Mouse (Mus musculus): ENCODE measurements around the gene Zfp639. TPM values are rescaled to one million over a fixed set of nuclear protein-coding genes. Genes with fewer than 3 reads are reported as not detected.

Zfp639 gene
- polyA plus RNA-seq (2012; fragmentation: generic; extraction: Trizol): 10 to 100 TPM in 1 of 2 experiments, 1 to 10 TPM in 1; 2.2 to 14.6 TPM

GRCm38 (mm10) chr3:32509496-32510374 lies at the start of gene Zfp639:
Gene Zfp639 (plus strand): TSS chr3:32510259.

GRCm38 (mm10) chr3:32492097-32493090 lies 17.7 kb upstream of the Zfp639 start, which contains the start of gene Kcnmb3:
Gene Kcnmb3 (minus strand): TSS chr3:32492231.

GRCm38 (mm10) chr3:32529303-32529898 lies 19.3 kb downstream of the Zfp639 start, which contains the start of gene Mfn1:
Gene Mfn1 (plus strand): TSS chr3:32529465.

Other genes starting within 250 kb of the Zfp639 start
- 10 to 100 TPM in 1 of 2 experiments, 1 to 10 TPM in 1; 5.1 to 12.4 TPM for gene Zmat3, start 144.2 kb upstream of the Zfp639 start, polyA plus RNA-seq (2012; fragmentation: generic; extraction: Trizol)
- 1 to 10 TPM in 1 of 2 experiments, under 1 TPM in 1; 0.51 to 7.6 TPM for gene Pik3ca, start 112.6 kb upstream of the Zfp639 start, polyA plus RNA-seq (2012; fragmentation: generic; extraction: Trizol)
- not detected for gene Kcnmb3, start 18.0 kb upstream of the Zfp639 start, polyA plus RNA-seq (2012; fragmentation: generic; extraction: Trizol)
- 10 to 100 TPM in 1 of 2 experiments, 1 to 10 TPM in 1; 1.1 to 11.0 TPM for gene Mfn1, start 19.2 kb downstream of the Zfp639 start, polyA plus RNA-seq (2012; fragmentation: generic; extraction: Trizol)
- gene Gnb4, start 106.3 kb downstream of the Zfp639 start, polyA plus RNA-seq (2012; fragmentation: generic; extraction: Trizol): 1 to 10 TPM; 8.2 to 8.4 TPM
- 10 to 100 TPM; 16.3 to 29.1 TPM for gene Actl6a, start 196.0 kb downstream of the Zfp639 start, polyA plus RNA-seq (2012; fragmentation: generic; extraction: Trizol)
- gene Ndufb5, start 226.7 kb downstream of the Zfp639 start, polyA plus RNA-seq (2012; fragmentation: generic; extraction: Trizol): 100 to 1,000 TPM; 104 to 174 TPM
- gene Mrpl47, start 227.3 kb downstream of the Zfp639 start, polyA plus RNA-seq (2012; fragmentation: generic; extraction: Trizol): 1 to 10 TPM; 1.2 to 8.2 TPM

Measured in C3H10T1/2 (cell line).